Mouse (Mus musculus) heart, postnatal 4 days (tissue): ENCODE results near the gene Eif2ak2. TPM values are rescaled to one million over a fixed set of nuclear protein-coding genes. Genes with fewer than 3 reads are reported as not detected.

Experiments
- DNase-seq: peaks from one replicate; pipeline ENCODE4 v3.0.0; 2021
- total RNA-seq, 2 experiments: library from RNA; stranded (reverse); gene quantifications; 2 replicates each; pipeline ENCODE4 v1.2.3; 2021

Eif2ak2 gene
- total RNA-seq, 2 experiments from 2014 or later = 20.9 to 23.2 TPM

DNA sequence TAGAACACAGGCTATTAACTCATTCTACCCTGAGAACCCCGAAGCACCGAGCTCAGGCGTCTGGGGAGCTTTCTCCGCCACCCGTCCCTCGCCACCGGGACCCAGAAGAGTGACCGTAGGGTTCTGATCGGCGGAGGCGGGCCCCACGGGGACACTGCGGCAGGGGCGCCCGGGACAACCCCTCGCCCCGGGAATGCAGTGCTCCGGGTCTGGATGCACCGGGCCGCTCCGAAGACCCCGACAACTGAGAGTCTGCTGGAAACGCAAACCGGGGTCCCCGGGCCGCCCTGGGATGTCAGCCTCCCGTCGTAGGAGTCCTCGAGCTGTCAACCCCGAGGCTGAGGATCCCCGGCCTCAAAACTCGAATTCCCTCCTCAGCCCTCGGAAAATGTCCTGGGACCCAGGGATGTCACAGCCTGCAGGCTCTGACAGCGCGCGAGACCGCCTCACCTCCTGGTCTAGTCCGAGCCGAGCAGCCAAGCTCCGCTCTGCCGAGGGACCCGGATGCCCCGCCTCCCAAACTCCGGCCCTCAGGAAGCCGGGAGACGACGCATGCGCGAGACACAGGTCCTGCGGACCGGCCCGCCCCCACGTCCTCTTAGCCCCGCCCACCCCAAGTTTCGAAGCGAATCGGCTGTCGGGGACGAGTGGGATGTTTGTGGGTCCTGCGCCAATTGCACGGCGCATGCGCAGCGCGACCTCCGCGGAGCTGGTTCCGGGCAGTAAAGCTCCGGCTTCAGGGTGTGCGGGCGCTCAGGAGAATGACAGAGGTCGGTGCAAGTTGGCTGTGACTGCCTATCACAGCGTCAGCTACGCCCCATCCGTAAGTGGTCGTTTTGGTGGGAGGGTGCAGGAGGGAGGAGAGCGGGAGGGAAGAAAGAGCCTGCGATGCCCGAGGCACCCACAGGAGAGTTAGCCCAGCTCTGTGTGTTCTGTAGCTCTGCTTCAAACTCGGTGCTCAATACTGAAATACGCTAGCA is 47.2 kb downstream of the Eif2ak2 start, which contains the start of the genes Heatr5b and Gpatch11:
Gene Heatr5b (minus strand): TSS at position 509 of the 980 bp plus-strand sequence.
Gene Gpatch11 (plus strand): TSS at position 712 of the 980 bp plus-strand sequence.
- DNase-seq = peak; percentile 100

DNA sequence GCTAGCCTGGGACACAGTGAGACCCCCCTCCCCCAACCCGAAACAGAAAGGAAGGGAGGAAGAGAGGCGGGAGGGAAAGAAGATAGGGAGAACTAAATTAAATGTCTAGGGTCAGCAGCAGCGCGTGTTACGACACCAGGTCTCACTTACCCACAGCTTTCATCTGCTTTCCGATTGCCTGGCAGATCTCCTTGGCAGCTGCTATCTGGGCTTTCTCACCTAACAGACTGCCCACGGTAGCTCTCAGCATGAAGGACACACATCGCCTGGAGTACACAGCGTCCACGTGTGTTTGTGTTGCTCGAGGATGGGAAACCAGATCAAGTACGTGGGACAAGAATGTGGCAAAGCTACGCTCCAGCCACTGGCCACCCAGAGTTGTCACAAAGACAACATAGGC is 58.0 kb downstream of the Eif2ak2 start:
- DNase-seq = no peak

GRCm38 (mm10) chr17:78809582-78809981 is 72.8 kb downstream of the Eif2ak2 start:
- DNase-seq = no peak

GRCm38 (mm10) chr17:78809019-78809418 is 73.4 kb downstream of the Eif2ak2 start:
- no peak for DNase-seq

Other genes with a start within 250 kb of the Eif2ak2 start
- 10 to 100 TPM; 49.7 to 52.8 TPM for gene Strn, start 145.4 kb downstream of the Eif2ak2 start, total RNA-seq
- 10 to 100 TPM; 33.0 to 35.0 TPM for gene Heatr5b, start 47.2 kb downstream of the Eif2ak2 start, total RNA-seq
- 10 to 100 TPM; 24.9 TPM for gene Gpatch11, start 47.0 kb downstream of the Eif2ak2 start, total RNA-seq
- not detected for gene Sult6b1, start 24.4 kb upstream of the Eif2ak2 start, total RNA-seq
- 10 to 100 TPM; 39.7 to 40.9 TPM for gene Cebpzos, start 33.9 kb upstream of the Eif2ak2 start, total RNA-seq
- gene Cebpz, start 54.5 kb upstream of the Eif2ak2 start, total RNA-seq = 10 to 100 TPM; 19.3 to 20.6 TPM
- gene Ndufaf7, start 54.6 kb upstream of the Eif2ak2 start, total RNA-seq = 10 to 100 TPM; 49.2 to 53.5 TPM
- 10 to 100 TPM; 34.1 to 34.4 TPM for gene Prkd3, start 138.2 kb upstream of the Eif2ak2 start, total RNA-seq
- gene Qpct, start 169.3 kb upstream of the Eif2ak2 start, total RNA-seq = 10 to 100 TPM; 12.0 to 15.5 TPM